Mouse (Mus musculus): ENCODE measurements around the gene Gm9821. TPM values are rescaled to one million over a fixed set of nuclear protein-coding genes. Genes with fewer than 3 reads are reported as not detected.

The Gm9821 gene
- polyA plus RNA-seq, 1 experiment: not detected

DNA sequence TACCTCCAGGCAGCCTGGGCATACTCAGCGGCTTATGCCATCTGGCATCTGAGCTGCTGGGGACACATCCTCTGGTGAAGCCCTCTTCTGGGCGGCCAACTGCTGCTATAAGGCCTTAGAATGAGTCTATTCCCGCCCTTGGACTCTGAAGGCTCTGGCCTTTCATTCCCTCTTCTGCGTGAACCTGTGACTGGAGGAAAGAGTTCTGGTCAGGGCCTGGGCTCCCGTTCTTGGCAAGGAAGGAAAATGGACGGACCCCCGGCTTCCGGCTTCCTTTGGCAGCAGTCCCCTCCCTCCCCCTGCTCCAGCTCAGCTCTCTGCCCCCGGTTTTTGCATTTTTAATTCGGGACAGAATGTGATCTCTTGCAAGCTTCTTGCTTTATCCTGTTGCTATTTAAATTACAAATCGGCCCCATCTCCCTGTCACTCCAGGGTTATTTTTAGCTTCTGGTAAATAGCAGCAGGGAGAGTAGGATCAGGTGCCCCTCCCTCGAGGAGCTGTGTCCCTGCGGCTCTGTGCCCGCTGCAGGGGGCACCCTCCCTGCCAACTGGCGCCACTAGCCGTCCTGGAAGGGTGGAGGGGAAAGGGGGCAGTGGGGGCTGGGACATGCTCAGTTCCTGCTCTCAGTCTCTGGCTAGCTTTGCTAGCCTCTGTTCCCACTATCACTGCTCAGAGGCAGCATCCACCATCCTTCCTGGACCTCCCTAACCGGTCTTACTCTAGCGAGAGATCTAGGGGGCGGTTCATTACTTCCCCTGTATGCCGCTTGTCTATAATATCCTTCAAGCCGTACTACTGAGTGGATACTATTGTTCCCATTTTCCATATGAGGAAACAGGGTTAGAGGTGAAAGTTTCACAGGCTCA, 26.0 kb downstream of the Gm9821 start:
- H3K4me3 ChIP-seq (replicated peaks): no peak overlapping the region

DNA sequence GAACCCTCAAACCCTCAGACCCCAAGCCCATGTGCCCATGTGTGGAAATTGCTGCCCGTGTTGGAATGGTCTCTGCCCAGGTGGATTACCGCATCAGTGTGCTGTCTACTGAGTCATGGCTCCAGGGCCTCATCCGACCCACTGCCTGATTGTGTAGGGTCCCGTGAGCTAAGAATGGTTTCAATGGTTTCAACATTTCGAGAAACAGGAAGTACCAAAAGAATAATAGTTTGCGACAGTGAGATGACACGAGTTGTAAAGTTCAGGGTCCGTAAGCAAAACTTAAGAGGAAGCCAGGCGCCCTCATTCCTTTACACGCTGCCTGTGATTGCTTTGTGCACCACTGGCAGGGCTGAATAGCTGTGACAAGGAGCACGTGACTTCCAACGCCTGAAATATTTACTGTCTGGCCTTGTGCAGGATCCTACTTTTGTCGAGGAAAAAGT, 26.6 kb downstream of the Gm9821 start:
- Histone ChIP-seq H3K4me1 (ENCODE audit: control insufficient read depth) (peaks cover 3% of the 10 kb centered on the region), H3K4me3 (replicated peaks) (no peak overlapping the region), H3K27me3 (ENCODE audit: control insufficient read depth) (peaks cover 95% of the 10 kb centered on the region)

More for the DNA sequence above, 26.0 kb downstream of the Gm9821 start:
- peaks cover 3% of the 10 kb centered on the region for H3K4me1 ChIP-seq (ENCODE audit: control insufficient read depth)
- H3K36me3 ChIP-seq (ENCODE audit: control insufficient read depth): no peaks in the 10 kb centered on the region
- TF ChIP-seq GATA1 (IDR thresholded peaks at IDR 0.05; ENCODE audit: low read length): no peak
- no peak for TF ChIP-seq TAL1 (IDR thresholded peaks at IDR 0.05; ENCODE audit: low read length)
- peaks cover 95% of the 10 kb centered on the region for H3K27me3 ChIP-seq (ENCODE audit: control insufficient read depth)
- H3K9me3 ChIP-seq (ENCODE audit: control insufficient read depth, low read length): peaks cover 7% of the 10 kb centered on the region; the same call in 1 of the 2 replicates

DNA sequence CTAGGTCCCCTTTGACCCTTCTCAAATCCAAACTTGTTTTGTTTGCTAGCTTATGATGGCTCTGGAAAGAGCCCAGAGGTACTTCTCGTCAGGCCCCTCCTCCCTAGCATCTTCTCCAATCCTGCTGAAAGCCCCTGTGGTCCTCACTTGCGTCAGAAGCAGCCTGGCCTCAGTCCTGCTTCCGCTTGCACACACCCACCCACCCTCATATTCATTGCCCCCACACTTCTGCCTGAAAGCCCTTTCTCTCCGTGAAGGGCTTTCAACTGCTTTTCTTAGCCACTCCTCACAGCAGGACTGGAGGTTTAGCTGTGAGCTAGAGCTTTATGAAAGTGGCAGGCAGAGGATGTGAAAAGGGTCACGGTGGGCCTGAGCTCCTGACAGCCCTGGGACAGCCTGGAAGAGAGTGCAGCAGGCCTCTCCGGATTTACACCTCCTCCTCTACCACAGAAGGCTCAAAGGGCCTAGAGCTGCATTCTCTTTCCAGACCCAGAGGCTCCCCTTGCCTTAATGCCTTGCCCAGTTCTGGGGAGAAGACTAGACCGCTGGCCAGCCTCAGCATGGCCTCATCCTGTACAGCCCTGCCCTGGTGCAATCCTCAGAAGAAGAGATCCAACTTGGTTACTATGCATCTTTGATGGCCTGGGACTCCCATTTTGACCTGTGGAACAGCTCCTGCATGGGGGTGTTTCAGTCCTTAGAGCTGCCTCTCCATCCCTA, 28.1 kb downstream of the Gm9821 start:
- peaks cover 3% of the 10 kb centered on the region for H3K4me1 ChIP-seq (ENCODE audit: control insufficient read depth)
- TF ChIP-seq TAL1 (IDR thresholded peaks at IDR 0.05; ENCODE audit: low read length) (no peak), GATA1 (IDR thresholded peaks at IDR 0.05; ENCODE audit: low read length) (no peak)

More for the DNA sequence above, 26.6 kb downstream of the Gm9821 start:
- Histone ChIP-seq H3K36me3 (ENCODE audit: control insufficient read depth) (no peaks in the 10 kb centered on the region), H3K9me3 (ENCODE audit: control insufficient read depth, low read length) (peaks cover 7% of the 10 kb centered on the region; the same call in 1 of the 2 replicates)
- TF ChIP-seq GATA1 (IDR thresholded peaks at IDR 0.05; ENCODE audit: low read length) (no peak), TAL1 (IDR thresholded peaks at IDR 0.05; ENCODE audit: low read length) (no peak)

DNA sequence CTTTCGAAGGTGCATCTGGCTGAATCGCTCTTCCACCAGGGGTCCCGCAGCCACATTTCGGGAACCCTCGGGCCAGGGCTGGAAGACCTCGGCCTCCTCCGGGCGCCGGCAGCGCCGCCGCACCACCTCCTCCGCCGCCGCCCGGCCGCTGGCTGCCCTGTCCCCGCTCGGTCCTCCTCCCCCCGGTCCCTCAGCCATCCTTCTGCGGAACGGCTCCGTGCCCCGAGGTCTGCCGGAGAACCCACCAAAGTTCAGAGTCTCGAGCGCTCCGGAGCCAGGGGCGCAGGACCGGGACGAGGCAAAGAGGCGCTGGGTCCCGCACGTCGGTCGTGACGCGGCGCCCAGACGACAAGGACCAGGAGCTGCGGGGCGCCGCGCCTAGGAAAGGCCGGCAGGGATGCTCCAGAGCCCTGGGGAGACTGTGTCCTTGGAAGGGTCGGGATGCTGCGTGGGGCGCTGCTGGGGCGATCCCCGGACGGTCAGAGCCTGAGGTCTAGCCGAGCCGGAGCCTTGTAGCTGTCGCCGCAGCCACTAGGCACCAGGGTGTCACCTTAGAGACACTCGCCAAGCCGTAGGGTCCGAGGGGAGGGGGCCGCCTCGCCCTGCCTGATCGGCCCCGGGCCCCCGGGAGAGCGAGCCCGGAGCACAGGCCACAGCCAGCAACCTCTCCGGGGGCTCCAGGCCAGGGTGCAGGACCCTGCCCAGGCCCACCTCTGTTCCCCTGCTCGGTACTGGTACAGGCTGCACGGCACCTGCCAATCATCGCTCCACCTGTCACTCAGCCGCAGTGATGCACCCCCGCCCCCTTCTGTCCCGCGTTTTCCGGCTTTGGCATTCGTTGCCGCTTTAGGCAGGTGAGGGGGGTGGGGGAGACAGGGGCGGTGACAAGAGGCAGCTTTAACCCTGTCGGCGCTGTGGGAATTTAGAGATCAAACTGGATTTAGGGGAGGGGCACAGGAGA, 30.4 kb downstream of the Gm9821 start, which contains the start of gene Dgkz:
TSS of gene Dgkz (minus strand) at position 284 of the 961 bp plus-strand sequence.
- Histone ChIP-seq H3K36me3 (ENCODE audit: control insufficient read depth) (no peaks in the 10 kb centered on the region), H3K9me3 (ENCODE audit: control insufficient read depth, low read length) (peaks cover 7% of the 10 kb centered on the region; the same call in 1 of the 2 replicates), H3K4me1 (ENCODE audit: control insufficient read depth) (peaks cover 3% of the 10 kb centered on the region), H3K4me3 (replicated peaks) (no peak within 1 kb of the TSS), H3K27me3 (ENCODE audit: control insufficient read depth) (peaks cover 92% of the 10 kb centered on the region)
- TF ChIP-seq GATA1 (IDR thresholded peaks at IDR 0.05; ENCODE audit: low read length) (no peak), TAL1 (IDR thresholded peaks at IDR 0.05; ENCODE audit: low read length) (no peak)

More for the DNA sequence above, 28.1 kb downstream of the Gm9821 start:
- Histone ChIP-seq H3K27me3 (ENCODE audit: control insufficient read depth) (peaks cover 99% of the 10 kb centered on the region), H3K4me3 (replicated peaks) (no peak overlapping the region), H3K36me3 (ENCODE audit: control insufficient read depth) (no peaks in the 10 kb centered on the region), H3K9me3 (ENCODE audit: control insufficient read depth, low read length) (peaks cover 7% of the 10 kb centered on the region; the same call in 1 of the 2 replicates)

DNA sequence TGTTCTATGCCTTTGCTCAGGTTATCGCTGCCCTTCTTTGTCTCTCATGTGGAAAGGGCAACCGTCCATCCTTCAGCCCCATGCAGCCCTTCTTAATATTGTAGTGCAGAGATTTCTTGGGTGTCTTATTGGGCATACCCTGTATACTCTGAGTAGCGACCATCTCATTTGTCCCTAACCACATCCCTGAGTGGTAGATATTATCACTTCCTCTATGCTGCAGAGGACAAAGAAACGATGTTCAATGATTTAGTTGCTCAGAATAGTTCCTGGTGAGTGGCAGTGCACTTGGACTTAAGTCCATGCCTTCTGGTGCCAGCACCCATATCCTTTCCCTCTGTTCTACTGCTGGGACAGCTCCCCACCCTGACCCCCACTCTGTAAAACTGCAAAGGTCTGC, 32.5 kb downstream of the Gm9821 start:
- peaks cover 3% of the 10 kb centered on the region for H3K4me1 ChIP-seq (ENCODE audit: control insufficient read depth)
- no peak for TF ChIP-seq GATA1 (IDR thresholded peaks at IDR 0.05; ENCODE audit: low read length)
- no peak for TF ChIP-seq TAL1 (IDR thresholded peaks at IDR 0.05; ENCODE audit: low read length)
- H3K4me3 ChIP-seq (replicated peaks): no peak overlapping the region
- H3K27me3 ChIP-seq (ENCODE audit: control insufficient read depth): peaks cover 71% of the 10 kb centered on the region
- no peaks in the 10 kb centered on the region for H3K36me3 ChIP-seq (ENCODE audit: control insufficient read depth)
- peaks cover 7% of the 10 kb centered on the region; the same call in 1 of the 2 replicates for H3K9me3 ChIP-seq (ENCODE audit: control insufficient read depth, low read length)

DNA sequence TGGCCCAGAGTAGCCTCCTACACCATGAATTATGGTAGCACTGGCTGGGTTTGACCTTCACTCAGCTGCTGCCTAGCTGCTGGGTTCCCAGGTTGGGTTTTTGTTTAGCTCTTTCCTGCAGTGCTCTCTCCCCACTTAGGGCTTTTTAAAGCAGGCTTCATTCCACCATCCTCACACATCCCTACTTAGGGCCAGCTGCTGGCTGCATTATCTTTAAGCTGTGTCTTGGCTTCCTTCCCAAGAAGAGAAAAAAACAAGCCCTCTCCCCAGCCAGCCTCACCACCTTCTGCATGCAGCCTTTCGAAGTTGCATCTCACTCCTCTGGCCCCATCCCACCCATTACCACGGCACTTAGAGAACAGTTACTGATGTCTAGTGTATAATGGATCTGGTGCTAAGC, 33.0 kb downstream of the Gm9821 start:
- no peak overlapping the region for H3K4me3 ChIP-seq (replicated peaks)
- no peaks in the 10 kb centered on the region for H3K36me3 ChIP-seq (ENCODE audit: control insufficient read depth)
- peaks cover 7% of the 10 kb centered on the region; the same call in 1 of the 2 replicates for H3K9me3 ChIP-seq (ENCODE audit: control insufficient read depth, low read length)
- TF ChIP-seq GATA1 (IDR thresholded peaks at IDR 0.05; ENCODE audit: low read length): no peak
- TF ChIP-seq TAL1 (IDR thresholded peaks at IDR 0.05; ENCODE audit: low read length): no peak
- H3K27me3 ChIP-seq (ENCODE audit: control insufficient read depth): peaks cover 65% of the 10 kb centered on the region
- peaks cover 3% of the 10 kb centered on the region for H3K4me1 ChIP-seq (ENCODE audit: control insufficient read depth)

DNA sequence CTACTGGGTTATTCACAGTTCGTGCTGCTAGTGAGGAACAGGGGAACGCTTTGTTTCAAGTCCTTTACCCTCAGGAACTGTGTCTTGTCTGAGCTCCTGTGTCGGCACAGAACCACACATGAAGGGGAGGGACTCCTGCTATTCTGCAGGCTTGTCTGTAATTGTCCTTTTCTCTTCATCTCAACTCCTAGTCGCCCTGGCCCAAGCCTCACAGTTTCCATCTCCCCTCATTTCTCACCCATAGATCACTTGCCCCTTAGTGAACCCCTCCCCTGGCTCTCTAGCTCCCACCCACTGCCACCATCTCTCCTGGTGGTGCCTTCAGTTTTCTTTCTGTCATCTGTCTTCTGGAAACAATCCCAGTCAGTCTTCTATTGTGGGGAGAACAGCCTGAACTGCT, 34.7 kb downstream of the Gm9821 start:
- peaks cover 5% of the 10 kb centered on the region for H3K4me1 ChIP-seq (ENCODE audit: control insufficient read depth)
- H3K27me3 ChIP-seq (ENCODE audit: control insufficient read depth): peaks cover 48% of the 10 kb centered on the region

DNA sequence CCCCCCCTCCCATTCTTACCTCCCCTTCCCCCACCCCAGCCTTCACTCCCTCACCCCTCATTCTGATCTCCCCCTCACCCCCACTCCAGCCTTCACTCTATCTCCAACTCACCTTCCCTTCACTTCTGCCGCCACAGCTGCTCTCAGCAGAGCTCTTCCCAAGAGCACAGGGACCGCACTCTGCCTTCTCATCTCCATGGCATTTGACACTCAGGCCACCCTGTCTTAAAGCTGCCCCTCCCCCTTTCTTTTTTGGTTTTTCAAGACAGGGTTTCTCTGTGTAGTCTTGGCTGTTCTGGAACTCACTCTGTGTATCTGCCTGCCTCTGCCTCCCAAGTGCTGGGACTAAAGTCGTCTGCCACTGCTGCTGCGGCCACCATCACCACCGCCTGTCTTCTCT, 35.3 kb downstream of the Gm9821 start:
- TF ChIP-seq GATA1 (IDR thresholded peaks at IDR 0.05; ENCODE audit: low read length) (no peak), TAL1 (IDR thresholded peaks at IDR 0.05; ENCODE audit: low read length) (no peak)
- peaks cover 4% of the 10 kb centered on the region; the same call in 1 of the 2 replicates for H3K9me3 ChIP-seq (ENCODE audit: control insufficient read depth, low read length)
- H3K36me3 ChIP-seq (ENCODE audit: control insufficient read depth): no peaks in the 10 kb centered on the region
- H3K4me3 ChIP-seq (replicated peaks): no peak overlapping the region
- H3K4me1 ChIP-seq (ENCODE audit: control insufficient read depth): peaks cover 6% of the 10 kb centered on the region
- H3K27me3 ChIP-seq (ENCODE audit: control insufficient read depth): peaks cover 43% of the 10 kb centered on the region

More for the DNA sequence above, 34.7 kb downstream of the Gm9821 start:
- TF ChIP-seq TAL1 (IDR thresholded peaks at IDR 0.05; ENCODE audit: low read length) (no peak), GATA1 (IDR thresholded peaks at IDR 0.05; ENCODE audit: low read length) (no peak)
- Histone ChIP-seq H3K36me3 (ENCODE audit: control insufficient read depth) (no peaks in the 10 kb centered on the region), H3K4me3 (replicated peaks) (no peak overlapping the region), H3K9me3 (ENCODE audit: control insufficient read depth, low read length) (peaks cover 4% of the 10 kb centered on the region; the same call in 1 of the 2 replicates)
